Mouse (Mus musculus) forebrain, embryonic 13.5 days (tissue): ENCODE data around the gene Daxx. TPM values are rescaled to one million over a fixed set of nuclear protein-coding genes. Genes with fewer than 3 reads are reported as not detected.

Experiments used
- ATAC-seq: fragments of 200-750 bp; cut with Nextera tagmentation; 2 replicates; pipeline ENCODE4 v1.8.0; 2017
- H3K27ac ChIP-seq: fragments of 300-500 bp; sonication (generic); 2 replicates; pipeline ENCODE4 v1.5.1; 2015; ENCODE audit warnings: inconsistent platforms, mild to moderate bottlenecking, moderate library complexity
- H3K27me3 ChIP-seq: fragments of 300-500 bp; sonication (generic); 2 replicates; pipeline ENCODE4 v1.6.1; 2015; ENCODE audit warnings: mild to moderate bottlenecking, inconsistent platforms
- H3K36me3 ChIP-seq: fragments of 300-500 bp; sonication (generic); 2 replicates; pipeline ENCODE4 v1.6.1; 2015; ENCODE audit warnings: mild to moderate bottlenecking, inconsistent platforms; ENCODE audit not compliant: poor library complexity, severe bottlenecking
- H3K4me1 ChIP-seq: fragments of 300-500 bp; sonication (generic); 2 replicates; pipeline ENCODE4 v1.6.1; 2015; ENCODE audit warnings: inconsistent platforms
- H3K4me2 ChIP-seq: fragments of 300-500 bp; sonication (generic); 2 replicates; pipeline ENCODE4 v1.6.1; 2015; ENCODE audit warnings: inconsistent platforms, mild to moderate bottlenecking, moderate library complexity
- H3K4me3 ChIP-seq: fragments of 300-500 bp; sonication (generic); 2 replicates; pipeline ENCODE4 v1.5.1; 2015; ENCODE audit warnings: mild to moderate bottlenecking, inconsistent platforms
- H3K9ac ChIP-seq: fragments of 300-500 bp; sonication (generic); 2 replicates; pipeline ENCODE4 v1.6.1; 2015; ENCODE audit warnings: mild to moderate bottlenecking, inconsistent platforms
- H3K9me3 ChIP-seq: fragments of 300-500 bp; sonication (generic); replicated peaks from 2 replicates; pipeline ENCODE4 v1.6.1; 2016; ENCODE audit warnings: inconsistent platforms
- WGBS: fragments of 180-500 bp; shearing (Covaris S2); methylation state at CpG from one replicate; pipeline ENCODE4 v1.1.7; 2015; 5-methylcytosine and 5-hydroxymethylcytosine counted together
- polyA plus RNA-seq: library from polyadenylated mRNA; unstranded; fragments of >200 nt; fragmentation: Nextera tagmentation; extraction: Ambion mirVana; gene quantifications from 2 replicates; pipeline ENCODE4 v1.2.1, GENCODE M21; 2015

Daxx gene
- polyA plus RNA-seq, 1 experiment from 2014 or later, result 60.7 TPM

- Histone ChIP-seq H3K4me3 (peak overlapping the region; percentile 87), H3K4me1 (peaks cover 29% of the 10 kb centered on the region), H3K4me2 (peak overlapping the region; percentile 99), H3K27ac (no peak overlapping the region), H3K9me3 (no peaks in the 10 kb centered on the region), H3K36me3 (peaks cover 29% of the 10 kb centered on the region), H3K27me3 (0 out of 2 replicates have a peak, but pooled peaks cover 2% of the 10 kb centered on the region), H3K9ac (peak overlapping the region; percentile 94)
- WGBS, result 65% methylated on average over 21 of the region's 21 CpGs
- no peak for ATAC-seq
These were observed 19.2 kb downstream of the Daxx start for GRCm38 (mm10) chr17:33928251-33928947.

- Histone ChIP-seq H3K27me3 (0 out of 2 replicates have a peak, but pooled peaks cover 2% of the 10 kb centered on the region), H3K9me3 (no peaks in the 10 kb centered on the region), H3K27ac (peak within 1 kb of the TSS; percentile 95), H3K4me3 (peak within 1 kb of the TSS; percentile 87), H3K4me1 (peaks cover 29% of the 10 kb centered on the region), H3K4me2 (peak within 1 kb of the TSS; percentile 99), H3K36me3 (peaks cover 40% of the 10 kb centered on the region), H3K9ac (peak within 1 kb of the TSS; percentile 94)
- peak; percentile 91 for ATAC-seq
- under 1% methylated on average over 73 of the region's 80 CpGs for WGBS
These were observed 20.4 kb downstream of the Daxx start, which contains the start of gene Rgl2 for GRCm38 (mm10) chr17:33929371-33930279. Rgl2 (plus strand) TSS chr17:33929543.

GRCm38 (mm10) chr17:33930280-33931158, 21.3 kb downstream of the Daxx start:
- ATAC-seq, result no peak

GRCm38 (mm10) chr17:33931159-33931866, 22.1 kb downstream of the Daxx start:
- H3K27ac ChIP-seq, result no peak overlapping the region
- H3K9ac ChIP-seq, result peak overlapping the region; percentile 94
- H3K4me1 ChIP-seq, result peaks cover 29% of the 10 kb centered on the region
- peaks cover 51% of the 10 kb centered on the region for H3K36me3 ChIP-seq
- peak overlapping the region; percentile 99 for H3K4me2 ChIP-seq
- no peaks in the 10 kb centered on the region for H3K9me3 ChIP-seq
- WGBS, result 36% methylated on average over 15 of the region's 18 CpGs
- peak overlapping the region; percentile 87 for H3K4me3 ChIP-seq
- ATAC-seq, result no peak
- H3K27me3 ChIP-seq, result 0 out of 2 replicates have a peak, but pooled peaks cover 2% of the 10 kb centered on the region

More at GRCm38 (mm10) chr17:33930280-33931158, 21.3 kb downstream of the Daxx start:
- peak overlapping the region; percentile 99 for H3K4me2 ChIP-seq
- 0 out of 2 replicates have a peak, but pooled peaks cover 2% of the 10 kb centered on the region for H3K27me3 ChIP-seq
- no peaks in the 10 kb centered on the region for H3K9me3 ChIP-seq
- peak overlapping the region; percentile 95 for H3K27ac ChIP-seq
- H3K4me1 ChIP-seq, result peaks cover 29% of the 10 kb centered on the region
- H3K4me3 ChIP-seq, result peak overlapping the region; percentile 87
- peaks cover 49% of the 10 kb centered on the region for H3K36me3 ChIP-seq
- H3K9ac ChIP-seq, result peak overlapping the region; percentile 94
- WGBS, result under 1% methylated on average over 30 of the region's 45 CpGs

- no peak overlapping the region for H3K4me2 ChIP-seq
- H3K36me3 ChIP-seq, result peaks cover 54% of the 10 kb centered on the region
- H3K27ac ChIP-seq, result no peak overlapping the region
- 0 out of 2 replicates have a peak, but pooled peaks cover 2% of the 10 kb centered on the region for H3K27me3 ChIP-seq
- no peaks in the 10 kb centered on the region for H3K9me3 ChIP-seq
- H3K9ac ChIP-seq, result no peak overlapping the region
- peaks cover 29% of the 10 kb centered on the region for H3K4me1 ChIP-seq
- WGBS, result 91% methylated on average over 11 of the region's 11 CpGs
- H3K4me3 ChIP-seq, result no peak overlapping the region
- ATAC-seq, result no peak
These were observed 22.7 kb downstream of the Daxx start for GRCm38 (mm10) chr17:33931947-33932346.

- no peak overlapping the region for H3K9ac ChIP-seq
- no peaks in the 10 kb centered on the region for H3K9me3 ChIP-seq
- no peak for ATAC-seq
- peaks cover 29% of the 10 kb centered on the region for H3K4me1 ChIP-seq
- H3K36me3 ChIP-seq, result peaks cover 59% of the 10 kb centered on the region
- WGBS, result 88% methylated on average over 14 of the region's 14 CpGs
- H3K27ac ChIP-seq, result no peak overlapping the region
- H3K4me3 ChIP-seq, result no peak overlapping the region
- H3K4me2 ChIP-seq, result no peak overlapping the region
- H3K27me3 ChIP-seq, result 0 out of 2 replicates have a peak, but pooled peaks cover 2% of the 10 kb centered on the region
These were observed 23.2 kb downstream of the Daxx start for GRCm38 (mm10) chr17:33932448-33932847.

- no peak overlapping the region for H3K27ac ChIP-seq
- H3K9me3 ChIP-seq, result no peaks in the 10 kb centered on the region
- no peak overlapping the region for H3K4me2 ChIP-seq
- 0 out of 2 replicates have a peak, but pooled peaks cover 2% of the 10 kb centered on the region for H3K27me3 ChIP-seq
- H3K9ac ChIP-seq, result no peak overlapping the region
- peaks cover 24% of the 10 kb centered on the region for H3K4me1 ChIP-seq
- H3K4me3 ChIP-seq, result no peak overlapping the region
- peaks cover 58% of the 10 kb centered on the region for H3K36me3 ChIP-seq
- ATAC-seq, result no peak
- 96% methylated on average over 15 of the region's 15 CpGs for WGBS
These were observed 23.8 kb downstream of the Daxx start for GRCm38 (mm10) chr17:33932970-33933369.

- Histone ChIP-seq H3K4me1 (peaks cover 21% of the 10 kb centered on the region), H3K4me2 (no peak overlapping the region), H3K27me3 (0 out of 2 replicates have a peak, but pooled peaks cover 2% of the 10 kb centered on the region), H3K4me3 (0 out of 2 replicates have a peak overlapping the region, but pooled peaks have one; percentile 1), H3K27ac (no peak overlapping the region), H3K9ac (peak overlapping the region; percentile 13; the same call in 1 of the 2 replicates), H3K36me3 (peaks cover 68% of the 10 kb centered on the region), H3K9me3 (no peaks in the 10 kb centered on the region)
- ATAC-seq, result no peak
- 91% methylated on average over 21 of the region's 21 CpGs for WGBS
These were observed 26.3 kb downstream of the Daxx start for GRCm38 (mm10) chr17:33935422-33936055.

- no peak overlapping the region for H3K4me3 ChIP-seq
- no peaks in the 10 kb centered on the region for H3K27me3 ChIP-seq
- no peak overlapping the region for H3K9ac ChIP-seq
- H3K4me2 ChIP-seq, result no peak overlapping the region
- no peak overlapping the region for H3K27ac ChIP-seq
- no peaks in the 10 kb centered on the region for H3K9me3 ChIP-seq
- peaks cover 66% of the 10 kb centered on the region for H3K36me3 ChIP-seq
- ATAC-seq, result no peak
- H3K4me1 ChIP-seq, result peaks cover 22% of the 10 kb centered on the region
- 85% methylated on average over 15 of the region's 15 CpGs for WGBS
These were observed 27.8 kb downstream of the Daxx start for GRCm38 (mm10) chr17:33936993-33937392.

- no peak overlapping the region for H3K9ac ChIP-seq
- H3K27me3 ChIP-seq, result no peaks in the 10 kb centered on the region
- H3K36me3 ChIP-seq, result peaks cover 59% of the 10 kb centered on the region
- peaks cover 24% of the 10 kb centered on the region for H3K4me1 ChIP-seq
- H3K4me2 ChIP-seq, result peak overlapping the region; percentile 97
- no peak overlapping the region for H3K27ac ChIP-seq
- ATAC-seq, result no peak
- H3K4me3 ChIP-seq, result peak overlapping the region; percentile 77
- 86% methylated on average over 11 of the region's 11 CpGs for WGBS
- no peaks in the 10 kb centered on the region for H3K9me3 ChIP-seq
These were observed 29.6 kb downstream of the Daxx start for GRCm38 (mm10) chr17:33938783-33939182.
